Mouse (Mus musculus) ES-Bruce4 (cell line): ENCODE measurements around the gene Gja1. TPM values are rescaled to one million over a fixed set of nuclear protein-coding genes. Genes with fewer than 3 reads are reported as not detected.

Experiments used
- H3K27ac ChIP-seq: 2 replicates; pipeline ENCODE4 v1.5.1; 2012; ENCODE audit warnings: low read length, inconsistent platforms; ENCODE audit not compliant: insufficient read depth
- H3K27me3 ChIP-seq: 2 replicates; pipeline ENCODE4 v1.6.1; 2012; ENCODE audit warnings: mild to moderate bottlenecking, low read length, inconsistent platforms; ENCODE audit not compliant: control insufficient read depth, poor library complexity, insufficient read depth, severe bottlenecking
- H3K36me3 ChIP-seq: 2 replicates; pipeline ENCODE4 v1.6.1; 2012; ENCODE audit warnings: inconsistent platforms, mild to moderate bottlenecking, low read length, moderate library complexity; ENCODE audit not compliant: control insufficient read depth, poor library complexity, insufficient read depth, severe bottlenecking
- H3K4me1 ChIP-seq: one replicate; pipeline ENCODE4 v1.8.1; 2011; ENCODE audit warnings: low read length; ENCODE audit not compliant: control insufficient read depth, insufficient read depth
- H3K4me3 ChIP-seq: 2 replicates; pipeline ENCODE4 v1.5.1; 2011; ENCODE audit warnings: low read depth, mild to moderate bottlenecking, low read length
- H3K9ac ChIP-seq: 2 replicates; pipeline ENCODE4 v1.6.1; 2012; ENCODE audit warnings: low read depth, mild to moderate bottlenecking, inconsistent platforms; ENCODE audit not compliant: poor library complexity, severe bottlenecking
- H3K9me3 ChIP-seq: replicated peaks from 2 replicates; pipeline ENCODE4 v1.6.1; 2012; ENCODE audit warnings: mild to moderate bottlenecking, low read length, inconsistent platforms; ENCODE audit not compliant: control insufficient read depth, poor library complexity, insufficient read depth, severe bottlenecking
- CTCF ChIP-seq: IDR thresholded peaks from one replicate; pipeline ENCODE4 v1.8.1; 2011; ENCODE audit warnings: low read depth, low read length
- EP300 ChIP-seq: IDR thresholded peaks from 2 replicates; pipeline ENCODE4 v1.6.1; 2011; ENCODE audit warnings: low read depth, low read length; ENCODE audit not compliant: insufficient read depth
- POLR2A ChIP-seq: IDR thresholded peaks from one replicate; pipeline ENCODE4 v1.8.1; 2011; ENCODE audit warnings: low read length; ENCODE audit not compliant: insufficient read depth
- polyA plus RNA-seq: library from polyadenylated mRNA; stranded (reverse); fragments of >200 nt; gene quantifications from 2 replicates; pipeline ENCODE4 v1.2.4, GENCODE M21; 2011; ENCODE audit warnings: low read depth; ENCODE audit not compliant: missing spikeins, insufficient read depth, insufficient read length

The Gja1 gene
- polyA plus RNA-seq, 1 experiment = 311 TPM

- Histone ChIP-seq H3K27ac (peak overlapping the region; percentile 71), H3K36me3 (no peaks in the 10 kb centered on the region), H3K4me1 (no peaks in the 10 kb centered on the region), H3K27me3 (no peaks in the 10 kb centered on the region), H3K4me3 (no peak overlapping the region), H3K9ac (no peak overlapping the region), H3K9me3 (no peaks in the 10 kb centered on the region)
- TF ChIP-seq CTCF (no peak), EP300 (no peak), POLR2A (no peak)
Measured at GRCm38 (mm10) chr10:56406386-56407130, 29.4 kb downstream of the Gja1 start.

DNA sequence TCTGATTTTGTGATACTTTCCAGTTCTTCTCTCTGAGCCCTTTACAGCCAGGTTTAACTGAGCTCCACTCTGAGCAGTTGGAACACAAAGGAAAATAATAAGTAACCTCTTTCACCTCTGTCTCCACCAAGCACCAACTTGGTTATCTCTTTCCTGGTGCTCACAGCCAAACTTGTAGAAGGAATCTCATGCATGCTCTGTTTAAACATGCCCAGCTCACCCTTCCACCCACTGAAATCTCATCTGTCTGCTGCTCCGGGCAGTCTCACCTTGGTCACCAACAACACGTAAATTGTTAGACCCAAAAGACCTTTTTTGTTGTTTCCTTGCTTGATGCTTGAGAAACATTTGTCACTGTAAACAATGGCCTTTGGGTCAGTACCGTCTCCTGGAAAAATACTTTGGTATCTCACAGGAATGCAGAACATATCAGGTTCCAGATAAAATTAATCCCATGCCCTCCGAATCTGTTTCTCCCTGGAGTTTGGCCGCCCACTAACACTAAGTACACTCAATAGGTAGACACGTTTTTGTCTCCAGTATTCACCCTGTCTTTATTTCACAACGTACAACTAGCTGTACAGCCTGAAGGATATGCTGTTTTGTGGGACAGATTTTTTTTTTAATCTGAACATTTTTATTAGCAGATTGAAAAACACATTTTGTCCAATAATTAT, 38.9 kb downstream of the Gja1 start:
- Histone ChIP-seq H3K27ac (no peak overlapping the region), H3K36me3 (no peaks in the 10 kb centered on the region), H3K4me3 (no peak overlapping the region), H3K9me3 (no peaks in the 10 kb centered on the region), H3K4me1 (no peaks in the 10 kb centered on the region), H3K27me3 (no peaks in the 10 kb centered on the region), H3K9ac (no peak overlapping the region)
- TF ChIP-seq CTCF (no peak), EP300 (no peak), POLR2A (no peak)

DNA sequence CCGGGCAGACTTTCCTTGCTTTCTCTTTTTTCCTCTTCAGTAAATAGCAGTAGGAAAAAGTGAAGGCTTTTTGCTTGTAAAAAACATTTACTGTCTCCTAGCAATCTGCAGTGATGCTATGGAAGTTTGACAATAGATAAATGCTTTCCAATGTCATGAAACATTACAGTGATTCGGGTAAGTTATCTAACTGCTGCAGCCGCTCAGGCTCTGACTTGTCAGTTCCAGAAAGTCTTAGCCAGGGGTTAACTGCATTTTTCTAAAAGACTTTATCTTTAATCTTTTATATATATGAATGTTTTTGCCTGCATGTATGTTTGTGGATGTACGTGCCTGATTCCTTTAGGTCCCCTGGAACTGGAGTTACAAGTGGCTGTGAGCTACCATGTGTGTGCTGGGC, 45.4 kb downstream of the Gja1 start:
- no peak for TF ChIP-seq CTCF
- no peak for TF ChIP-seq EP300
- TF ChIP-seq POLR2A = no peak
- H3K36me3 ChIP-seq = no peaks in the 10 kb centered on the region
- no peaks in the 10 kb centered on the region for H3K9me3 ChIP-seq
- no peak overlapping the region for H3K9ac ChIP-seq
- H3K27ac ChIP-seq = no peak overlapping the region
- no peaks in the 10 kb centered on the region for H3K4me1 ChIP-seq
- no peaks in the 10 kb centered on the region for H3K27me3 ChIP-seq
- no peak overlapping the region for H3K4me3 ChIP-seq

DNA sequence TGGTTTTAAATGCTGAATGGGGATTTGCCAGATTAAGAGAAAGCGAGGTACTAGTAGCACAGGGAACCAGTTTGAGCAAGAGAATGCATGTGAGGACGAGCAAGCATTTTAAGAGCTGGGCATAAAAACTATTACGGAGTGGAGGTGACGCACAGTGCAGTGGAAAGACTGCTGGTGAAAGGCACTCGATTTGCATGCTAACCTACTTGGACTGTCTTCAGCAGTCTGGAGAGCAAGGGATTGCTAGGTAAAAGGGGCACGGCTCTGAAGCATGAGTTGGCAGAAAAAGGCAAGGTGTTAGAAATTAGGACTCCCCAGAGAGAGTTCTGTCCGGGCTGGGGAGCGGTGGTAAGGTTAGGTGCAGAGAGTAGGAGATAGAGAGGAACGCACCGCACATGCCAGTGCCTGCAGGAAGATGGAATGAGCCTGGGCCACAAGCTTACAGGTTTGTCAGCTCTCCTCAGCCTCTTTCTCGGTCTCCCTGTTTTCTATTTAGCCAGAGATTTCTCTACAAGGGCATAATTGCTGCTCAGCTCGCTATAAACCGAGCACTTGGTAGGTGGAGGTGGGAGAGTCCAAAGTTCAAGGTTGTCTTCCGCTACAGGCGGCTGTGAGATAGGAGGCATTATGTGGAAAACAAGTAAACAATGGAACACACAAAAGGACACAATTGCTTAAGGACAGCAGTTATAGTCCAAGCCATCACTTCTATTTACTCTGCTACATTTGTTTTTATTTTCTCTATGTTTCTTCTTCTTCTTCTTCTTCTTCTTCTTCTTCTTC, 48.1 kb downstream of the Gja1 start:
- Histone ChIP-seq H3K27ac (no peak overlapping the region), H3K9me3 (no peaks in the 10 kb centered on the region), H3K36me3 (no peaks in the 10 kb centered on the region), H3K4me1 (no peaks in the 10 kb centered on the region), H3K9ac (no peak overlapping the region), H3K4me3 (no peak overlapping the region), H3K27me3 (no peaks in the 10 kb centered on the region)
- TF ChIP-seq CTCF (no peak), EP300 (no peak), POLR2A (no peak)

GRCm38 (mm10) chr10:56426369-56426768, 49.2 kb downstream of the Gja1 start:
- H3K4me3 ChIP-seq = no peak overlapping the region
- H3K9ac ChIP-seq = no peak overlapping the region
- peaks cover 1% of the 10 kb centered on the region for H3K4me1 ChIP-seq
- no peaks in the 10 kb centered on the region for H3K27me3 ChIP-seq
- H3K9me3 ChIP-seq = no peaks in the 10 kb centered on the region
- no peaks in the 10 kb centered on the region for H3K36me3 ChIP-seq
- peak overlapping the region; percentile 63 for H3K27ac ChIP-seq
- TF ChIP-seq POLR2A = no peak
- TF ChIP-seq EP300 = peak; percentile 73; the same call in 1 of the 2 replicates

DNA sequence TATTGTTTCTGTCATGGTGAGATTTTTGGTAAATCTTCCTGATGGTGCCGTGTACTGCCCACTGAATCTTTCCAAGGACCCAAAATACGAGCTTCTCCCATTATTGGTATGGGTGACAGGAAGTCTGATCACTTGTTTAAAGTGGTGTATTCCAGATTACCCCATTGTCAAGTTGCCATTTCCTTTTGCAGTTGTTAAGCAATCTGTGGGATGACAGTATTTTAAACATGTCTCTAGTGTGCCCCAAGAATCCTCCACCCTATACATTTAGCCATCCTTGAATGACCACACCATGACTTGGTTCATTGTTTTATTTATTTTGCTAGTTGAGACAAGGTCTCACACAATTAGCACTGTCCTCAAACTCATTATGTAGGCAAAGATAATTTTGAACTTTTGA, 50.3 kb downstream of the Gja1 start:
- Histone ChIP-seq H3K4me3 (no peak overlapping the region), H3K9ac (no peak overlapping the region), H3K9me3 (no peaks in the 10 kb centered on the region), H3K36me3 (no peaks in the 10 kb centered on the region), H3K27ac (no peak overlapping the region), H3K4me1 (peaks cover 1% of the 10 kb centered on the region), H3K27me3 (no peaks in the 10 kb centered on the region)
- TF ChIP-seq CTCF (no peak), POLR2A (no peak), EP300 (no peak)
